Mouse (Mus musculus) cerebellum, adult 2 months (tissue): ENCODE measurements around the gene Tnip1. TPM values are rescaled to one million over a fixed set of nuclear protein-coding genes. Genes with fewer than 3 reads are reported as not detected.

ENCODE experiments used
- DNase-seq, 2 experiments: peaks; one replicate each; pipeline ENCODE4 v3.0.0; 2021
- H3K27ac ChIP-seq: fragments of 200-500 bp; 2 replicates; pipeline ENCODE4 v1.5.1; 2012; ENCODE audit warnings: low read length, control low read depth, inconsistent platforms; ENCODE audit not compliant: insufficient read depth
- H3K27me3 ChIP-seq: fragments of 200-500 bp; 2 replicates; pipeline ENCODE4 v1.6.1; 2012; ENCODE audit warnings: inconsistent platforms, mild to moderate bottlenecking, low read length, moderate library complexity; ENCODE audit not compliant: control insufficient read depth, insufficient read depth
- H3K4me1 ChIP-seq: fragments of 200-500 bp; 2 replicates; pipeline ENCODE4 v1.6.1; 2011; ENCODE audit warnings: low read length; ENCODE audit not compliant: control insufficient read depth, insufficient read depth
- H3K4me3 ChIP-seq: fragments of 200-500 bp; replicated peaks from 2 replicates; pipeline ENCODE3; 2011; ENCODE audit warnings: mild to moderate bottlenecking, low read depth, low read length, control low read depth; ENCODE audit not compliant: insufficient read depth
- CTCF ChIP-seq: fragments of 200-500 bp; IDR thresholded peaks from 2 replicates; pipeline ENCODE4 v1.5.1; 2011; ENCODE audit warnings: low read depth, mild to moderate bottlenecking, control low read depth, low read length, moderate library complexity, borderline replicate concordance; ENCODE audit not compliant: insufficient read depth
- POLR2A ChIP-seq: fragments of 200-500 bp; IDR thresholded peaks from 2 replicates; pipeline ENCODE4 v1.6.1; 2011; ENCODE audit warnings: low read length, control low read depth, borderline replicate concordance; ENCODE audit not compliant: insufficient read depth
- WGBS: fragments of 180-500 bp; shearing (Covaris S2); methylation state at CpG from one replicate; pipeline ENCODE4 v1.1.7; 2018; 5-methylcytosine and 5-hydroxymethylcytosine counted together
- polyA plus RNA-seq: library from polyadenylated mRNA; depleted of rRNA; stranded (reverse); fragments of >200 nt; gene quantifications from 2 replicates; pipeline ENCODE4 v1.2.3, GENCODE M21; 2012

Tnip1 gene
- polyA plus RNA-seq, 1 experiment = 31.1 TPM

GRCm38 (mm10) chr11:54928886-54929285, 33.8 kb downstream of the Tnip1 start:
- DNase-seq = no peak
- H3K27ac ChIP-seq = no peak overlapping the region
- 66% methylated on average over 7 of the region's 7 CpGs for WGBS
- H3K27me3 ChIP-seq = no peaks in the 10 kb centered on the region
- TF ChIP-seq POLR2A = no peak
- TF ChIP-seq CTCF = no peak
- H3K4me3 ChIP-seq = no peak overlapping the region
- peaks cover 9% of the 10 kb centered on the region; the same call in 1 of the 2 replicates for H3K4me1 ChIP-seq

- Histone ChIP-seq H3K4me1 (peaks cover 9% of the 10 kb centered on the region; the same call in 1 of the 2 replicates), H3K27ac (no peak overlapping the region), H3K27me3 (no peaks in the 10 kb centered on the region), H3K4me3 (no peak overlapping the region)
- WGBS = 89% methylated on average over 3 of the region's 3 CpGs
- DNase-seq = no peak
- TF ChIP-seq POLR2A (no peak), CTCF (no peak)
Measured at GRCm38 (mm10) chr11:54928219-54928618, 34.5 kb downstream of the Tnip1 start.

GRCm38 (mm10) chr11:54927346-54928140, 35.2 kb downstream of the Tnip1 start:
- WGBS = 79% methylated on average over 14 of the region's 14 CpGs
- Histone ChIP-seq H3K4me1 (peaks cover 9% of the 10 kb centered on the region; the same call in 1 of the 2 replicates), H3K4me3 (no peak overlapping the region), H3K27ac (no peak overlapping the region), H3K27me3 (no peaks in the 10 kb centered on the region)
- peak; percentile 61 to 69 for DNase-seq
- no peak for TF ChIP-seq POLR2A
- peak; percentile 82 for TF ChIP-seq CTCF

- no peak for TF ChIP-seq CTCF
- no peak for TF ChIP-seq POLR2A
- Histone ChIP-seq H3K27ac (no peak overlapping the region), H3K4me3 (no peak overlapping the region), H3K4me1 (no peaks in the 10 kb centered on the region), H3K27me3 (no peaks in the 10 kb centered on the region)
- no peak for DNase-seq
- WGBS = 89% methylated on average over 14 of the region's 14 CpGs
Measured at GRCm38 (mm10) chr11:54924145-54924544, 38.6 kb downstream of the Tnip1 start.

GRCm38 (mm10) chr11:54922488-54922887, 40.2 kb downstream of the Tnip1 start:
- 94% methylated on average over 3 of the region's 3 CpGs for WGBS
- Histone ChIP-seq H3K27me3 (no peaks in the 10 kb centered on the region), H3K4me1 (no peaks in the 10 kb centered on the region), H3K27ac (no peak overlapping the region), H3K4me3 (no peak overlapping the region)
- no peak for DNase-seq
- TF ChIP-seq CTCF = no peak
- TF ChIP-seq POLR2A = no peak

GRCm38 (mm10) chr11:54921798-54922197, 40.9 kb downstream of the Tnip1 start:
- H3K27ac ChIP-seq = no peak overlapping the region
- WGBS = 56% methylated on average over 7 of the region's 7 CpGs
- H3K4me1 ChIP-seq = no peaks in the 10 kb centered on the region
- no peak for DNase-seq
- no peak overlapping the region for H3K4me3 ChIP-seq
- no peaks in the 10 kb centered on the region for H3K27me3 ChIP-seq
- TF ChIP-seq CTCF (no peak), POLR2A (no peak)

GRCm38 (mm10) chr11:54920973-54921580, 41.6 kb downstream of the Tnip1 start:
- no peak overlapping the region for H3K4me3 ChIP-seq
- H3K27me3 ChIP-seq = no peaks in the 10 kb centered on the region
- no peak for DNase-seq
- no peak overlapping the region for H3K27ac ChIP-seq
- WGBS = 87% methylated on average over 6 of the region's 6 CpGs
- no peak for TF ChIP-seq POLR2A
- no peak for TF ChIP-seq CTCF
- H3K4me1 ChIP-seq = no peaks in the 10 kb centered on the region
